Comparison of ENCODE assay signal across 29 mouse cellular contexts in the genomic region with DNA sequence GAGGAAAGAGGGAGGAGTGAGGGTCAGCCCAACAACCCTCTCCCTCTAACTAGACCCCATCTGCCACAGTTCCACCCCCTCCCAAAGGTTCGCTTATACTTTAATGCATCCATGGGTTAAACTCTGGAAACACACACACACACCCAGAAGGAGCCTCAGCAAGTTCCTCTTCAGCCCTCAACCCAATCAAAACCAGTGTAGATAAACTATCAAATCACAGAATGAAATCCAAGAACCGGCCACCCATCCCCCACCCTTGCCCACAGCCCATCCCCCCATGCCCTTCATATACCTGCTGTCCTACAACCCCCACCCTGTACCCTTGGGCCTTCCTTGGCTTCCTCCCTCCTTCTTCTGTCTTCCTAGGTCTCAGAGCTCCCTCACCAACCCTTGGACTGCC. TPM values are rescaled to one million over a fixed set of nuclear protein-coding genes. Genes with fewer than 3 reads are reported as not detected.
"Had no signal": no experiment of that assay in that cellular context is flagged by ENCODE, and none has a peak within 500 bp of the region (broad histone marks: within the 10 kb centered on the region; RNA-seq: fewer than 3 reads in every experiment).

No protein-coding gene starts in this region.

- H3K27me3 ChIP-seq: embryonic facial prominence, embryonic 12.5 days; embryonic facial prominence, embryonic 13.5 days; embryonic facial prominence, embryonic 15.5 days; forebrain, embryonic 12.5 days; forebrain, embryonic 13.5 days; forebrain, embryonic 15.5 days had no signal

- H3K9me3 ChIP-seq: embryonic facial prominence, embryonic 15.5 days had no signal

- H3K4me2 ChIP-seq: embryonic facial prominence, embryonic 12.5 days; embryonic facial prominence, embryonic 13.5 days; embryonic facial prominence, embryonic 15.5 days; forebrain, embryonic 12.5 days; forebrain, embryonic 13.5 days; forebrain, embryonic 15.5 days had no signal

- H3K4me3 ChIP-seq: embryonic facial prominence, embryonic 10.5 days; embryonic facial prominence, embryonic 12.5 days; embryonic facial prominence, embryonic 13.5 days; embryonic facial prominence, embryonic 15.5 days; erythroblast, embryonic 14.5 days; forebrain, embryonic 10.5 days; forebrain, embryonic 12.5 days; forebrain, embryonic 13.5 days; forebrain, embryonic 15.5 days; gastrocnemius, adult 2 months; heart, adult 2 months had no signal

- H3K9ac ChIP-seq: embryonic facial prominence, embryonic 12.5 days; embryonic facial prominence, embryonic 13.5 days; embryonic facial prominence, embryonic 15.5 days; forebrain, embryonic 12.5 days; forebrain, embryonic 13.5 days; forebrain, embryonic 15.5 days; forebrain, postnatal 0 days had no signal

- ATAC-seq: forebrain, embryonic 13.5 days; forebrain, embryonic 14.5 days; forebrain, embryonic 15.5 days; forebrain, embryonic 16.5 days; forebrain, postnatal 0 days had no signal

- DNase-seq: cerebellum, adult 9-10 months; cerebellum, adult 9-11 months; cerebellum, postnatal 10 days; cerebellum, postnatal 14 days; cerebellum, postnatal 25 days; cerebellum, postnatal 36 days; embryo, embryonic 11 days; forebrain, postnatal 0 days; gastrocnemius, adult 2 months; gastrocnemius, postnatal 10 days; gastrocnemius, postnatal 14 days; gastrocnemius, postnatal 25 days; gastrocnemius, postnatal 36 days; heart, adult 11 months; heart, adult 18-20 months; heart, adult 2 months had no signal

- H3K36me3 ChIP-seq: embryonic facial prominence, embryonic 10.5 days; embryonic facial prominence, embryonic 12.5 days; embryonic facial prominence, embryonic 13.5 days; embryonic facial prominence, embryonic 15.5 days; forebrain, embryonic 10.5 days; forebrain, embryonic 12.5 days; forebrain, embryonic 15.5 days had no signal

- H3K4me1 ChIP-seq: embryonic facial prominence, embryonic 10.5 days; embryonic facial prominence, embryonic 12.5 days; embryonic facial prominence, embryonic 13.5 days; embryonic facial prominence, embryonic 15.5 days; forebrain, embryonic 10.5 days; forebrain, embryonic 12.5 days; forebrain, embryonic 13.5 days; forebrain, embryonic 15.5 days had no signal

- H3K27ac ChIP-seq: embryonic facial prominence, embryonic 10.5 days; embryonic facial prominence, embryonic 12.5 days; embryonic facial prominence, embryonic 13.5 days; embryonic facial prominence, embryonic 15.5 days; forebrain, embryonic 10.5 days; forebrain, embryonic 12.5 days; forebrain, embryonic 13.5 days; forebrain, embryonic 15.5 days; gastrocnemius, adult 2 months; heart, adult 2 months had no signal

RNA-seq across cellular contexts. Expression of a gene that starts 35.4 kb away (rescaled TPM):
- total RNA-seq: common myeloid progenitor, adult 5-6 weeks; granulocyte monocyte progenitor cell, adult 5-6 weeks; heart, adult 18-20 months had no signal
- polyA plus RNA-seq: erythroblast, embryonic 14.5 days had no signal
